Mouse (Mus musculus): ENCODE measurements around the gene Crtc3. TPM values are rescaled to one million over a fixed set of nuclear protein-coding genes. Genes with fewer than 3 reads are reported as not detected.

Gene Crtc3
- total and polyA plus RNA-seq, 2 experiments = 3.0 to 12.9 TPM

- WGBS = 37% methylated on average over 1 of the region's 1 CpGs
- Histone ChIP-seq H3K27ac (replicated peaks; ENCODE audit: insufficient read depth, low read depth, low read length) (no peak overlapping the region), H3K27me3 (ENCODE audit: control insufficient read depth, insufficient read depth, low read length) (no peaks in the 10 kb centered on the region), H3K4me3 (ENCODE audit: insufficient read depth, low read depth, low read length) (no peak overlapping the region), H3K36me3 (ENCODE audit: control insufficient read depth, insufficient read depth, low read length) (no peaks in the 10 kb centered on the region), H3K79me2 (ENCODE audit: control insufficient read depth, insufficient read depth, low read length) (no peaks in the 10 kb centered on the region), H3K9ac (ENCODE audit: low read depth, low read length) (no peak overlapping the region), H3K4me1 (ENCODE audit: control insufficient read depth, insufficient read depth, low read length) (no peaks in the 10 kb centered on the region)
- no peak for DNase-seq (ENCODE audit: extremely low read depth, low read depth, low spot score)
- TF ChIP-seq CTCF (IDR thresholded peaks at IDR 0.05; ENCODE audit: low read depth, low read length) (no peak), POLR2A (IDR thresholded peaks at IDR 0.05; ENCODE audit: extremely low read depth, insufficient read depth, low read length) (no peak)
Measured at GRCm38 (mm10) chr7:80696334-80696733, 7.7 kb upstream of the Crtc3 start.

- Histone ChIP-seq H3K27ac (replicated peaks; ENCODE audit: insufficient read depth, low read depth, low read length) (no peak overlapping the region), H3K4me3 (ENCODE audit: insufficient read depth, low read depth, low read length) (no peak overlapping the region), H3K9ac (ENCODE audit: low read depth, low read length) (no peak overlapping the region), H3K4me1 (ENCODE audit: control insufficient read depth, insufficient read depth, low read length) (peaks cover 6% of the 10 kb centered on the region; the same call in 1 of the 2 replicates), H3K79me2 (ENCODE audit: control insufficient read depth, insufficient read depth, low read length) (no peaks in the 10 kb centered on the region), H3K27me3 (ENCODE audit: control insufficient read depth, insufficient read depth, low read length) (no peaks in the 10 kb centered on the region), H3K36me3 (ENCODE audit: control insufficient read depth, insufficient read depth, low read length) (no peaks in the 10 kb centered on the region)
- no peak for DNase-seq (ENCODE audit: extremely low read depth, low read depth, low spot score)
- TF ChIP-seq POLR2A (IDR thresholded peaks at IDR 0.05; ENCODE audit: extremely low read depth, insufficient read depth, low read length) = no peak
- TF ChIP-seq CTCF (IDR thresholded peaks at IDR 0.05; ENCODE audit: low read depth, low read length) = no peak
- 93% methylated on average over 9 of the region's 9 CpGs for WGBS
Measured at GRCm38 (mm10) chr7:80692472-80692871, 3.8 kb upstream of the Crtc3 start.

GRCm38 (mm10) chr7:80691131-80691530, 2.5 kb upstream of the Crtc3 start:
- no peak overlapping the region for H3K9ac ChIP-seq (ENCODE audit: low read depth, low read length)
- H3K36me3 ChIP-seq (ENCODE audit: control insufficient read depth, insufficient read depth, low read length) = no peaks in the 10 kb centered on the region
- no peak for DNase-seq (ENCODE audit: extremely low read depth, low read depth, low spot score)
- peaks cover 2% of the 10 kb centered on the region; the same call in 1 of the 2 replicates for H3K79me2 ChIP-seq (ENCODE audit: control insufficient read depth, insufficient read depth, low read length)
- H3K27ac ChIP-seq (replicated peaks; ENCODE audit: insufficient read depth, low read depth, low read length) = no peak overlapping the region
- H3K27me3 ChIP-seq (ENCODE audit: control insufficient read depth, insufficient read depth, low read length) = no peaks in the 10 kb centered on the region
- H3K4me3 ChIP-seq (ENCODE audit: insufficient read depth, low read depth, low read length) = no peak overlapping the region
- peaks cover 6% of the 10 kb centered on the region; the same call in 1 of the 2 replicates for H3K4me1 ChIP-seq (ENCODE audit: control insufficient read depth, insufficient read depth, low read length)
- TF ChIP-seq POLR2A (IDR thresholded peaks at IDR 0.05; ENCODE audit: extremely low read depth, insufficient read depth, low read length) = no peak
- no peak for TF ChIP-seq CTCF (IDR thresholded peaks at IDR 0.05; ENCODE audit: low read depth, low read length)
- WGBS = 93% methylated on average over 6 of the region's 6 CpGs

GRCm38 (mm10) chr7:80689221-80689591, 529 bp upstream of the Crtc3 start:
- no peak for DNase-seq (ENCODE audit: extremely low read depth, low read depth, low spot score)
- 13% methylated on average over 10 of the region's 10 CpGs for WGBS

GRCm38 (mm10) chr7:80687721-80688555, 739 bp downstream of the Crtc3 start:
- Histone ChIP-seq H3K36me3 (ENCODE audit: control insufficient read depth, insufficient read depth, low read length) (no peaks in the 10 kb centered on the region), H3K9ac (ENCODE audit: low read depth, low read length) (peak overlapping the region; percentile 94), H3K79me2 (ENCODE audit: control insufficient read depth, insufficient read depth, low read length) (peaks cover 26% of the 10 kb centered on the region), H3K27me3 (ENCODE audit: control insufficient read depth, insufficient read depth, low read length) (no peaks in the 10 kb centered on the region), H3K27ac (replicated peaks; ENCODE audit: insufficient read depth, low read depth, low read length) (peak overlapping the region; percentile 77), H3K4me3 (ENCODE audit: insufficient read depth, low read depth, low read length) (peak overlapping the region; percentile 76), H3K4me1 (ENCODE audit: control insufficient read depth, insufficient read depth, low read length) (peaks cover 16% of the 10 kb centered on the region)
- 2% methylated on average over 60 of the region's 69 CpGs for WGBS
- DNase-seq (ENCODE audit: extremely low read depth, low read depth, low spot score) = peak; percentile 44
- TF ChIP-seq CTCF (IDR thresholded peaks at IDR 0.05; ENCODE audit: low read depth, low read length) (peak; percentile 16; the same call in 1 of the 2 replicates), POLR2A (IDR thresholded peaks at IDR 0.05; ENCODE audit: extremely low read depth, insufficient read depth, low read length) (no peak)

More at GRCm38 (mm10) chr7:80689221-80689591, 529 bp upstream of the Crtc3 start:
- Histone ChIP-seq H3K4me1 (ENCODE audit: control insufficient read depth, insufficient read depth, low read length) (peaks cover 13% of the 10 kb centered on the region; the same call in 1 of the 2 replicates), H3K27me3 (ENCODE audit: control insufficient read depth, insufficient read depth, low read length) (no peaks in the 10 kb centered on the region), H3K9ac (ENCODE audit: low read depth, low read length) (peak overlapping the region; percentile 92), H3K79me2 (ENCODE audit: control insufficient read depth, insufficient read depth, low read length) (peaks cover 18% of the 10 kb centered on the region), H3K36me3 (ENCODE audit: control insufficient read depth, insufficient read depth, low read length) (no peaks in the 10 kb centered on the region), H3K4me3 (ENCODE audit: insufficient read depth, low read depth, low read length) (peak overlapping the region; percentile 76; the same call in 1 of the 2 replicates), H3K27ac (replicated peaks; ENCODE audit: insufficient read depth, low read depth, low read length) (peak overlapping the region; percentile 83)
- no peak for TF ChIP-seq POLR2A (IDR thresholded peaks at IDR 0.05; ENCODE audit: extremely low read depth, insufficient read depth, low read length)
- TF ChIP-seq CTCF (IDR thresholded peaks at IDR 0.05; ENCODE audit: low read depth, low read length) = no peak

- peak; percentile 57 for DNase-seq (ENCODE audit: extremely low read depth, low read depth, low spot score)
- H3K36me3 ChIP-seq (ENCODE audit: control insufficient read depth, insufficient read depth, low read length) = no peaks in the 10 kb centered on the region
- H3K79me2 ChIP-seq (ENCODE audit: control insufficient read depth, insufficient read depth, low read length) = peaks cover 35% of the 10 kb centered on the region
- H3K4me1 ChIP-seq (ENCODE audit: control insufficient read depth, insufficient read depth, low read length) = peaks cover 16% of the 10 kb centered on the region
- WGBS = 30% methylated on average over 5 of the region's 5 CpGs
- TF ChIP-seq POLR2A (IDR thresholded peaks at IDR 0.05; ENCODE audit: extremely low read depth, insufficient read depth, low read length) (no peak), CTCF (IDR thresholded peaks at IDR 0.05; ENCODE audit: low read depth, low read length) (no peak)
- no peaks in the 10 kb centered on the region for H3K27me3 ChIP-seq (ENCODE audit: control insufficient read depth, insufficient read depth, low read length)
- no peak overlapping the region for H3K9ac ChIP-seq (ENCODE audit: low read depth, low read length)
- no peak overlapping the region for H3K27ac ChIP-seq (replicated peaks; ENCODE audit: insufficient read depth, low read depth, low read length)
- no peak overlapping the region for H3K4me3 ChIP-seq (ENCODE audit: insufficient read depth, low read depth, low read length)
Measured at GRCm38 (mm10) chr7:80685639-80686038, 3.0 kb downstream of the Crtc3 start.

All from liver, adult 2 months (tissue).